In genomic region chr8:122726789-122727188, GRCm38 (mm10) we compare ENCODE assay signal across 22 mouse cellular contexts. TPM values are rescaled to one million over a fixed set of nuclear protein-coding genes. Genes with fewer than 3 reads are reported as not detected.
A peak's percentile ranks its signal among the peaks of the same experiment; 100 is the strongest.
DNase-seq lines count a peak whose midpoint lies in the region; ATAC-seq and TF ChIP-seq lines count a peak whose summit lies in the region.
"Had no signal": no experiment of that assay in that cellular context is flagged by ENCODE, and none has a peak within 500 bp of the region (broad histone marks: within the 10 kb centered on the region; RNA-seq: fewer than 3 reads in every experiment).

No protein-coding gene starts in this region.

- WGBS in intestine, embryonic 15.5 days, result 55% methylated on average over 2 of the region's 2 CpGs
- WGBS in intestine, postnatal 0 days, result 53% methylated on average over 2 of the region's 2 CpGs
- 31% methylated on average over 2 of the region's 2 CpGs for WGBS in large intestine, adult 2 months
- WGBS in stomach, postnatal 0 days, result 52% methylated on average over 2 of the region's 2 CpGs

- no peak overlapping the region for H3K4me2 ChIP-seq in intestine, embryonic 15.5 days (replicated peaks)
- no peak overlapping the region for H3K4me2 ChIP-seq in intestine, postnatal 0 days (replicated peaks; ENCODE audit: low read depth)
- no peak overlapping the region for H3K4me2 ChIP-seq in stomach, postnatal 0 days (replicated peaks; ENCODE audit: low read depth)
- H3K4me2 ChIP-seq: embryonic facial prominence, embryonic 15.5 days; forebrain, embryonic 15.5 days; heart, embryonic 11.5 days; hindbrain, embryonic 12.5 days; hindbrain, embryonic 15.5 days had no signal

- no peak for DNase-seq in MEL (ENCODE audit: low read depth, low spot score)
- peak; percentile 35 for DNase-seq in large intestine, adult 2 months (ENCODE audit: low read depth, low spot score)
- peak; percentile 57 for DNase-seq in stomach, postnatal 0 days (ENCODE audit: low spot score)
- DNase-seq in cerebellum, adult 18-20 months, result no peak
- no peak for DNase-seq in Muller cell, postnatal 12 days (ENCODE audit: inconsistent ontology term)
- DNase-seq in spleen, adult 18-20 months, result no peak
- DNase-seq: adrenal gland, adult 2 months; adrenal gland, postnatal 14 days; cerebellum, adult 11-12 months; cerebellum, adult 9-10 months; cerebellum, postnatal 14 days; heart, adult 11 months; kidney, adult 11 months; kidney, adult 8-10 months had no signal

- H3K27ac ChIP-seq in intestine, embryonic 15.5 days, result no peak overlapping the region
- H3K27ac ChIP-seq in intestine, postnatal 0 days (ENCODE audit: low read depth, low read length), result no peak overlapping the region
- no peak overlapping the region for H3K27ac ChIP-seq in MEL (ENCODE audit: control insufficient read depth, low read depth, low read length)
- no peak overlapping the region for H3K27ac ChIP-seq in stomach, postnatal 0 days (replicated peaks)
- H3K27ac ChIP-seq: embryonic facial prominence, embryonic 15.5 days; forebrain, embryonic 15.5 days; hindbrain, embryonic 12.5 days; hindbrain, embryonic 15.5 days had no signal

- no peak for TF ChIP-seq POLR2A in MEL (IDR thresholded peaks at IDR 0.05; ENCODE audit: control insufficient read depth in 1 of 2, insufficient read depth in 1 of 2, low read depth in 1 of 2, low read length in 2 of 2, poor library complexity in 1 of 2)

- H3K9ac ChIP-seq in intestine, embryonic 15.5 days, result no peak overlapping the region
- no peak overlapping the region for H3K9ac ChIP-seq in intestine, postnatal 0 days (ENCODE audit: low read depth, low read length)
- H3K9ac ChIP-seq in MEL (ENCODE audit: control insufficient read depth, low read depth, low read length, poor library complexity, severe bottlenecking), result no peak overlapping the region
- no peak overlapping the region for H3K9ac ChIP-seq in stomach, postnatal 0 days (ENCODE audit: low read length)
- H3K9ac ChIP-seq: embryonic facial prominence, embryonic 15.5 days; forebrain, embryonic 15.5 days; hindbrain, embryonic 12.5 days; hindbrain, embryonic 15.5 days had no signal

- H3K27me3 ChIP-seq in intestine, embryonic 15.5 days (replicated peaks), result peaks cover 3% of the 10 kb centered on the region; the same call in 1 of the 2 replicates
- 0 out of 2 replicates have a peak, but pooled peaks cover 4% of the 10 kb centered on the region for H3K27me3 ChIP-seq in intestine, postnatal 0 days (replicated peaks; ENCODE audit: control insufficient read depth, insufficient read depth, low read length)
- no peaks in the 10 kb centered on the region for H3K27me3 ChIP-seq in MEL (ENCODE audit: control insufficient read depth in 1 of 2, insufficient read depth in 2 of 2, low read length in 2 of 2)
- 0 out of 2 replicates have a peak, but pooled peaks cover 2% of the 10 kb centered on the region for H3K27me3 ChIP-seq in stomach, postnatal 0 days (ENCODE audit: control insufficient read depth, insufficient read depth, low read length)
- H3K27me3 ChIP-seq: forebrain, embryonic 15.5 days; hindbrain, embryonic 15.5 days had no signal

- no peaks in the 10 kb centered on the region for H3K9me3 ChIP-seq in intestine, embryonic 15.5 days
- H3K9me3 ChIP-seq in intestine, postnatal 0 days (ENCODE audit: control insufficient read depth), result no peaks in the 10 kb centered on the region
- no peaks in the 10 kb centered on the region for H3K9me3 ChIP-seq in MEL (replicated peaks; ENCODE audit: insufficient read depth, low read length)
- H3K9me3 ChIP-seq in stomach, postnatal 0 days (ENCODE audit: control insufficient read depth, low read length), result no peaks in the 10 kb centered on the region
- H3K9me3 ChIP-seq: embryonic facial prominence, embryonic 15.5 days; forebrain, embryonic 15.5 days; hindbrain, embryonic 12.5 days; hindbrain, embryonic 15.5 days had no signal

- peak; percentile 58; the same call in 1 of the 2 replicates for ATAC-seq in intestine, embryonic 15.5 days
- no peak for ATAC-seq in intestine, postnatal 0 days
- ATAC-seq in stomach, postnatal 0 days (ENCODE audit: low FRiP score, low TSS enrichment), result peak; percentile 55; the same call in 1 of the 2 replicates
- ATAC-seq: forebrain, embryonic 15.5 days; Patski had no signal

- H3K36me3 ChIP-seq in intestine, embryonic 15.5 days, result no peaks in the 10 kb centered on the region
- H3K36me3 ChIP-seq in intestine, postnatal 0 days (ENCODE audit: control insufficient read depth, insufficient read depth), result no peaks in the 10 kb centered on the region
- H3K36me3 ChIP-seq in MEL (ENCODE audit: control insufficient read depth in 1 of 2, insufficient read depth in 2 of 2, low read length in 2 of 2), result peaks cover 0 to 2% of the 10 kb centered on the region in 2 experiments; a peak in 2 of 4 replicates
- no peaks in the 10 kb centered on the region for H3K36me3 ChIP-seq in stomach, postnatal 0 days (ENCODE audit: control insufficient read depth, insufficient read depth, low read length)
- H3K36me3 ChIP-seq: embryonic facial prominence, embryonic 15.5 days; forebrain, embryonic 15.5 days; hindbrain, embryonic 12.5 days; hindbrain, embryonic 15.5 days had no signal

- TF ChIP-seq EP300 in MEL (IDR thresholded peaks at IDR 0.05; ENCODE audit: low read depth in 1 of 2, low read length in 2 of 2), result no peak
- TF ChIP-seq EP300 in stomach, postnatal 0 days (optimal IDR thresholded peaks at IDR 0.05), result no peak

- no peak for TF ChIP-seq CTCF in intestine, postnatal 0 days (IDR thresholded peaks at IDR 0.05; ENCODE audit: low read depth)
- no peak for TF ChIP-seq CTCF in MEL (IDR thresholded peaks at IDR 0.05 in 2 of 3, conservative IDR thresholded peaks at IDR 0.05 in 1 of 3; ENCODE audit: control insufficient read depth in 1 of 3, insufficient read depth in 1 of 3, low read depth in 2 of 3, low read length in 3 of 3, poor library complexity in 1 of 3, severe bottlenecking in 1 of 3)
- TF ChIP-seq CTCF in stomach, postnatal 0 days (IDR thresholded peaks at IDR 0.05; ENCODE audit: low read depth), result no peak

- H3K79me2 ChIP-seq in MEL (ENCODE audit: control insufficient read depth, insufficient read depth, low read length, poor library complexity), result no peaks in the 10 kb centered on the region

- TF ChIP-seq RAD21 in MEL (IDR thresholded peaks at IDR 0.05; ENCODE audit: low read depth, low read length), result no peak

- H3K4me1 ChIP-seq in intestine, embryonic 15.5 days (replicated peaks), result no peaks in the 10 kb centered on the region
- H3K4me1 ChIP-seq in intestine, postnatal 0 days (replicated peaks; ENCODE audit: control insufficient read depth, insufficient read depth, low read length), result no peaks in the 10 kb centered on the region
- H3K4me1 ChIP-seq in MEL (ENCODE audit: control insufficient read depth in 1 of 2, insufficient read depth in 2 of 2, low read length in 2 of 2), result peaks cover 14 to 17% of the 10 kb centered on the region in 2 experiments; a peak in 3 of 4 replicates
- H3K4me1 ChIP-seq in stomach, postnatal 0 days (replicated peaks; ENCODE audit: control insufficient read depth, insufficient read depth), result no peaks in the 10 kb centered on the region
- H3K4me1 ChIP-seq: forebrain, embryonic 15.5 days had no signal

- H3K4me3 ChIP-seq in intestine, embryonic 15.5 days (replicated peaks), result no peak overlapping the region
- no peak overlapping the region for H3K4me3 ChIP-seq in intestine, postnatal 0 days (ENCODE audit: low read depth, low read length)
- no peak overlapping the region; a peak in 1 of 4 replicates for H3K4me3 ChIP-seq in MEL (ENCODE audit: control insufficient read depth in 1 of 2, insufficient read depth in 1 of 2, low read depth in 2 of 2, low read length in 2 of 2)
- no peak overlapping the region for H3K4me3 ChIP-seq in stomach, postnatal 0 days (ENCODE audit: low read depth, low read length)
- H3K4me3 ChIP-seq: embryonic facial prominence, embryonic 15.5 days; forebrain, embryonic 15.5 days; hindbrain, embryonic 12.5 days; hindbrain, embryonic 15.5 days had no signal

TF ChIP-seq in MEL, 35 proteins besides CTCF, POLR2A, EP300 and RAD21:
- TF ChIP-seq NELFE (IDR thresholded peaks at IDR 0.05; ENCODE audit: low read depth, low read length), result peak; percentile 8; the same call in 1 of the 2 replicates
- no peak for TF ChIP-seq ZKSCAN1 (IDR thresholded peaks at IDR 0.05; ENCODE audit: low read depth, low read length)

RNA-seq across cellular contexts. Expression of gene Cbfa2t3, which starts 27.9 kb away (rescaled TPM):
- polyA plus RNA-seq in intestine, embryonic 15.5 days (2015; fragmentation: Nextera tagmentation; extraction: Ambion mirVana), result 4.6 and 4.7 TPM in 2 replicates
- polyA plus RNA-seq in intestine, postnatal 0 days (2015; fragmentation: Nextera tagmentation; extraction: Ambion mirVana), result 5.9 and 7.6 TPM in 2 replicates
- 10.5 and 11.1 TPM in 2 replicates for total RNA-seq in MEL (2012; rRNA removed)
- polyA plus RNA-seq in MEL (2012; ENCODE audit: insufficient read depth in 1 of 2, insufficient read length in 2 of 2, low read depth in 1 of 2, low replicate concordance in 2 of 2, missing spikeins in 1 of 2), result 100 to 1,000 TPM in 1 of 2 experiments, not detected in 1; 102 TPM
- 5.7 and 6.3 TPM in 2 replicates for polyA plus RNA-seq in large intestine, adult 2 months (2012; rRNA removed)
- polyA plus RNA-seq in stomach, postnatal 0 days (2015; fragmentation: Nextera tagmentation; extraction: Ambion mirVana), result 1.8 and 2.4 TPM in 2 replicates

RNA-seq across cellular contexts. Expression of gene Acsf3, which starts 48.5 kb away (rescaled TPM):
- polyA plus RNA-seq in intestine, embryonic 15.5 days (2015; fragmentation: Nextera tagmentation; extraction: Ambion mirVana), result 21.8 and 24.6 TPM in 2 replicates
- polyA plus RNA-seq in intestine, postnatal 0 days (2015; fragmentation: Nextera tagmentation; extraction: Ambion mirVana), result 22.8 and 22.9 TPM in 2 replicates
- total RNA-seq in MEL (2012; rRNA removed), result 17.8 and 19.4 TPM in 2 replicates
- 10 to 100 TPM in 1 of 2 experiments, not detected in 1; 37.2 TPM for polyA plus RNA-seq in MEL (2012; ENCODE audit: insufficient read depth in 1 of 2, insufficient read length in 2 of 2, low read depth in 1 of 2, low replicate concordance in 2 of 2, missing spikeins in 1 of 2)
- 30.5 and 34.6 TPM in 2 replicates for polyA plus RNA-seq in large intestine, adult 2 months (2012; rRNA removed)
- polyA plus RNA-seq in stomach, postnatal 0 days (2015; fragmentation: Nextera tagmentation; extraction: Ambion mirVana), result 14.7 and 15.4 TPM in 2 replicates

Comparison
In these comparisons a context has a peak if more than half of its experiments do, and no peak if none do; other contexts are left out.
1. DNase-seq: peak in large intestine, adult 2 months (single experiment) and stomach, postnatal 0 days (single experiment); none in MEL (single experiment), cerebellum, adult 18-20 months (0 of 2), Muller cell, postnatal 12 days (single experiment) and spleen, adult 18-20 months (0 of 2).